Mouse (Mus musculus): ENCODE data around the gene Agrp.

Gene Agrp

DNA sequence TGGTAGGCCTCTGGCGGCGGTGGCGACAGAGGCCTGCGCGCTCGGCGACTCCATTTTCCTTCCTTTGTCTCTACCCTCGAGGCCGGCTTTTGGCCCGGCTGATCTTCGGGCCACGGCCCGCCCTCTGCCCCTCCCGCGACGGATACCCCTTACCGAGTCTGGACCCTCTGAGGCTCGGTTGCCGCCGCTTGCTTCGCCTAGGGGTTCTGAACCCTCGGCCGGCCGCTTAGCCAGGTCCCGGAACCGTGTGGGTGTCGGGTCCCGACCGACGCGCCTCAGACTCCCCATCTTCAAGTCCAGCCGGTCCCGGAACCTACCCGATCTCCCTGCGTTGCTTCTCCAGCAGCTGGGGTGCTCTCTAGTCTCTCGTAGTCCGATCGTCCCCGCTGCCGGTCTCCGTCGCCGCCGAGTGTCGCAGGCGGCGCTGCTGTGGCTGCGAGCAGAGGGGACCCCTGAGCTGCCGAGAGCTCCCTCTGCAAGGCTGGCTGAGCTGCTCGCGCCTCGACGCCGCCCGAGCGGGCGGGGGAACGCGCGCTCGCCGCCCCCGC lies at the start of gene Agrp:
Gene Agrp, minus strand, starts transcription at position 431 of the 548 bp plus-strand sequence.
- TF ChIP-seq CTCF (conservative IDR thresholded peaks at IDR 0.05; ENCODE audit: low read length) (no peak), NANOG (IDR thresholded peaks at IDR 0.05; ENCODE audit: borderline replicate concordance, low read length) (no peak), POU5F1 (IDR thresholded peaks at IDR 0.05; ENCODE audit: borderline replicate concordance, low read length) (no peak)
- Histone ChIP-seq H3K9me3 (ENCODE audit: low read length) (no peaks in the 10 kb centered on the region), H3K36me3 (ENCODE audit: insufficient read depth, low read length) (peaks cover 12% of the 10 kb centered on the region), H3K4me3 (replicated peaks; ENCODE audit: low read length) (peak within 1 kb of the TSS; percentile 96), H3K27me3 (ENCODE audit: insufficient read depth, low read length) (no peaks in the 10 kb centered on the region), H3K4me1 (replicated peaks; ENCODE audit: low read depth, low read length) (peaks cover 52% of the 10 kb centered on the region)

DNA sequence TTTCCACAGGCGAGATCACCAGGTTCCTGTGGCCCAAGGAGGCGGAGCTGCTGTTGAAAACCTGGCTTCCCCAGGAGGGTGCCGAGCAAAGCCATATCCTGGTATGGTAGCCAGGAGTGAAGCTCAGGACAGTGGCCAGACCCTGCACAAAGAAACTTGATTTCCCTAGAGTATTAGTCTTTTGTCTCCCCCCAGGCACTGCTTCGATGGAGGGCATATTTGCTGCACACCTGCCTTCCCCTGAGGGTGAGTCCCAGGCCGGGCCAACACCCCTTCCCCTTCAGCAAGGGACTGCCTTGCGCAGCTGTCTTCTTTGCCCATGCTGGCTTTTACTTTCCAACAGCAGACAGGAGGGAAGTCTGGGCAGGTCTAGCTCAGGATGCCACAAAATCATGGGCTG lies 49.4 kb upstream of the Agrp start:
- H3K27me3 ChIP-seq (ENCODE audit: insufficient read depth, low read length) = peaks cover 37% of the 10 kb centered on the region
- H3K4me1 ChIP-seq (replicated peaks; ENCODE audit: low read depth, low read length) = peaks cover 66% of the 10 kb centered on the region
- TF ChIP-seq POU5F1 (IDR thresholded peaks at IDR 0.05; ENCODE audit: borderline replicate concordance, low read length) = no peak
- no peak for TF ChIP-seq CTCF (conservative IDR thresholded peaks at IDR 0.05; ENCODE audit: low read length)
- TF ChIP-seq NANOG (IDR thresholded peaks at IDR 0.05; ENCODE audit: borderline replicate concordance, low read length) = no peak
- H3K36me3 ChIP-seq (ENCODE audit: insufficient read depth, low read length) = peaks cover 30% of the 10 kb centered on the region
- peak overlapping the region; percentile 74 for H3K4me3 ChIP-seq (replicated peaks; ENCODE audit: low read length)
- no peaks in the 10 kb centered on the region for H3K9me3 ChIP-seq (ENCODE audit: low read length)

DNA sequence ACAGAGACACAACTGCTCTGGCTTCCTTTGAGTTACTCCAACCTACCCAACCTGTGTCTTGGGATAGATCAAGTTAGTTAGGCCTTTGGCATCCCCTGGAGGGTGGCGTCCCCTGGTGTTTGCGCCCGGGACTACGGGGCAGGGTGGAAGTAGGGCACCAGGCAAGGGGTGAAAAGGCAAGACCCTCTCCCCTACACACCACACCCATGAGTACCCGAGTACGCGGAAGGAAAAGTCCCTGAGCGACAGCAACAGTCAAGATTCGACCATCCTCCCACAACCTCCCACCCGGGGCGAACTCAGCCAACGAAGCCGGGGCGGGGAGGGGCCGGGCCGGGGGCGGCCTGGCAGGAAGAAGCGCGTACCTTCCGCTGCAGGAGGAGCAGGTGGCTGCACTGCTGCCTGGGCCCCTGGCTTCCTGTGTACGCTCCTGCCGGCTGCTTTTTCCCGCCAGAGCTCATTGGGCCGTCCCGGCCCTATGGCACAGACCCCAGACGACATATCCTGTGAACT lies 48.7 kb upstream of the Agrp start, which contains the start of gene Carmil2:
Gene Carmil2, plus strand, starts transcription at position 479 of the 513 bp plus-strand sequence.
- no peak for TF ChIP-seq NANOG (IDR thresholded peaks at IDR 0.05; ENCODE audit: borderline replicate concordance, low read length)
- no peak for TF ChIP-seq POU5F1 (IDR thresholded peaks at IDR 0.05; ENCODE audit: borderline replicate concordance, low read length)
- TF ChIP-seq CTCF (conservative IDR thresholded peaks at IDR 0.05; ENCODE audit: low read length) = peak; percentile 97
- Histone ChIP-seq H3K36me3 (ENCODE audit: insufficient read depth, low read length) (peaks cover 37% of the 10 kb centered on the region), H3K4me1 (replicated peaks; ENCODE audit: low read depth, low read length) (peaks cover 61% of the 10 kb centered on the region), H3K27me3 (ENCODE audit: insufficient read depth, low read length) (peaks cover 32% of the 10 kb centered on the region), H3K4me3 (replicated peaks; ENCODE audit: low read length) (peak within 1 kb of the TSS; percentile 74), H3K9me3 (ENCODE audit: low read length) (no peaks in the 10 kb centered on the region)

DNA sequence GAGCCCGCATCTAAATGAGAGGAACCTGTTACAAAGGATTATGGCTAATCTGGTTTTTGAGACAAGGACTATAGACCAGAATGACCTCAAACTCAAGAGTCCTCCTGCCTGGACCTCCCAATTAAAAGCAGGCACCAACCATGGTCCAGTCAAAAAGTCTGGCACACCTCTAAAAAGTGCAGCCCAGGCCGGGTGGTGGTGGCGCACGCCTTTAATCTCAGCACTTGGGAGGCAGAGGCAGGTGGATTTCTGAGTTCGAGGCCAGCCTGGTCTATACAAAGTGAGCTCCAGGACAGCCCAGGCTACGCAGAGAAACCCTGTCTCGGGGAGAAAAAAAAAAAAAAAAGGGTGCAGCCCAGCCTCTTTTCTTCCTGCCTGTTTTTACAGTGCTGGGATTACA lies 48.1 kb upstream of the Agrp start:
- peaks cover 55% of the 10 kb centered on the region for H3K4me1 ChIP-seq (replicated peaks; ENCODE audit: low read depth, low read length)
- TF ChIP-seq CTCF (conservative IDR thresholded peaks at IDR 0.05; ENCODE audit: low read length) = no peak
- TF ChIP-seq NANOG (IDR thresholded peaks at IDR 0.05; ENCODE audit: borderline replicate concordance, low read length) = no peak
- no peak for TF ChIP-seq POU5F1 (IDR thresholded peaks at IDR 0.05; ENCODE audit: borderline replicate concordance, low read length)
- H3K36me3 ChIP-seq (ENCODE audit: insufficient read depth, low read length) = peaks cover 42% of the 10 kb centered on the region
- no peaks in the 10 kb centered on the region for H3K9me3 ChIP-seq (ENCODE audit: low read length)
- peak overlapping the region; percentile 74; the same call in 1 of the 2 replicates for H3K4me3 ChIP-seq (replicated peaks; ENCODE audit: low read length)
- H3K27me3 ChIP-seq (ENCODE audit: insufficient read depth, low read length) = peaks cover 27% of the 10 kb centered on the region

DNA sequence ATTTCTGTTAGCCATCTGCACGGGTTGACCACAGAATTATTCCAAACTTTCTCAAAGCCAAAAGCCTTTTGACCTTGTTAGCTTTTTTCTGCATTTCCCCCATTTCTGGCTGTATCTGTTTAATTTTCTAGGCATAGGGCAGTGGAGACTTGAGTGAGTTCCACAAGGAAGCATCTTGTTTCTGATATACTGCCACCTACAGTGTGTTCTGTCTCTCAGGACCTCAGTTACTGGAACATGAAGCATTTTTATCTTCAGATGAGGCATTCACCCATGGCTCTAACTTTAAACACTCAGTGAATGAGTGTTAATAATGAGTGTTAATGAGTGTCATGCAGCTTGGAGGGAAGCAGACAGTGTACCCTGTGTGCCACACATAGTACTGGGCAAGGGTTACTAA lies 40.7 kb upstream of the Agrp start:
- H3K4me3 ChIP-seq (replicated peaks; ENCODE audit: low read length) = no peak overlapping the region
- H3K9me3 ChIP-seq (ENCODE audit: low read length) = no peaks in the 10 kb centered on the region
- no peaks in the 10 kb centered on the region for H3K27me3 ChIP-seq (ENCODE audit: insufficient read depth, low read length)
- H3K36me3 ChIP-seq (ENCODE audit: insufficient read depth, low read length) = peaks cover 96% of the 10 kb centered on the region
- TF ChIP-seq CTCF (conservative IDR thresholded peaks at IDR 0.05; ENCODE audit: low read length) (0 out of 2 replicates have a peak, but pooled peaks have one; percentile 3), POU5F1 (IDR thresholded peaks at IDR 0.05; ENCODE audit: borderline replicate concordance, low read length) (no peak)
- H3K4me1 ChIP-seq (replicated peaks; ENCODE audit: low read depth, low read length) = peaks cover 13% of the 10 kb centered on the region

DNA sequence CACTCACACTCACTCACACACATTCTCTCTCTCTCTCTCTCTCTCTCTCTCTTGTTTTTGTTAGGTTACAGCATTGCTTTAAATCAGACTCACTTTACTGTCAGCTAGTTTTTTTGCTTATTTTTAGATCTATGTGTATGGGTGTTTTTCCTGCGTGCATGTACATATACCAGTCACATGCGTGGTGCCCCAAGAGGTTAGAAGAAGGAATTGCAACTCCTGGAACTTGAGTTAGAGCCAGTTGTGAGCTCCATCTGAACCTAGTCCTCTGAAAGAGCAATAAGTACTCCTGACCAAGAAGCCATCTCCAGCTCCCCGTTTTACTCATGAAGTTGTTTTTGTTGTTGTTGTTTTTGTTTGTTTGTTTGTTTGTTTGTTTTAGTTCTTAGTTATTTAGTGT lies 24.0 kb upstream of the Agrp start:
- TF ChIP-seq POU5F1 (IDR thresholded peaks at IDR 0.05; ENCODE audit: borderline replicate concordance, low read length) (no peak), NANOG (IDR thresholded peaks at IDR 0.05; ENCODE audit: borderline replicate concordance, low read length) (no peak), CTCF (conservative IDR thresholded peaks at IDR 0.05; ENCODE audit: low read length) (peak; percentile 72)
- peaks cover 64% of the 10 kb centered on the region for H3K36me3 ChIP-seq (ENCODE audit: insufficient read depth, low read length)

DNA sequence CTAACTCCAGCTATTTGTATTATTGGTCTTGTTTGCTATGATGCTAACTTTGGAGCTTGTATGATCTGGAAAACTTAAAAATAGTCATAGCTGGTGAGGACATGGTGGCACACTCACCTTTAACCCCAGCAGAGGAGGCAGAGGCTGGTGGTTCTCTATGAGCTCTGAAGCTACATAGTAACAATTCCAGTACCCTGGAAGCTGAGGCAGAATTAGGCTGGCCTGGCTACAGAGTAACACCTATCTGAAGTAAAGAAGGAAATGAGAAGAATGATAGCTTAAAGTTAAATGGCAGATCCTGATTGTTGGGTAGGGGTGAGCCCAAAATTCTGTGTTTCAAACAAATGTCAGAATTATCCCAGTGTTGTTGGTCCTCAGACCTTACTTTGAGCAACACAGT lies 20.4 kb upstream of the Agrp start:
- H3K4me1 ChIP-seq (replicated peaks; ENCODE audit: low read depth, low read length) = peaks cover 2% of the 10 kb centered on the region; the same call in 1 of the 2 replicates
- TF ChIP-seq NANOG (IDR thresholded peaks at IDR 0.05; ENCODE audit: borderline replicate concordance, low read length) (no peak), POU5F1 (IDR thresholded peaks at IDR 0.05; ENCODE audit: borderline replicate concordance, low read length) (no peak), CTCF (conservative IDR thresholded peaks at IDR 0.05; ENCODE audit: low read length) (no peak)
- no peaks in the 10 kb centered on the region for H3K27me3 ChIP-seq (ENCODE audit: insufficient read depth, low read length)

More for the DNA sequence above, 24.0 kb upstream of the Agrp start:
- H3K4me3 ChIP-seq (replicated peaks; ENCODE audit: low read length) = no peak overlapping the region
- peaks cover 2% of the 10 kb centered on the region; the same call in 1 of the 2 replicates for H3K4me1 ChIP-seq (replicated peaks; ENCODE audit: low read depth, low read length)
- H3K27me3 ChIP-seq (ENCODE audit: insufficient read depth, low read length) = no peaks in the 10 kb centered on the region
- H3K9me3 ChIP-seq (ENCODE audit: low read length) = no peaks in the 10 kb centered on the region

DNA sequence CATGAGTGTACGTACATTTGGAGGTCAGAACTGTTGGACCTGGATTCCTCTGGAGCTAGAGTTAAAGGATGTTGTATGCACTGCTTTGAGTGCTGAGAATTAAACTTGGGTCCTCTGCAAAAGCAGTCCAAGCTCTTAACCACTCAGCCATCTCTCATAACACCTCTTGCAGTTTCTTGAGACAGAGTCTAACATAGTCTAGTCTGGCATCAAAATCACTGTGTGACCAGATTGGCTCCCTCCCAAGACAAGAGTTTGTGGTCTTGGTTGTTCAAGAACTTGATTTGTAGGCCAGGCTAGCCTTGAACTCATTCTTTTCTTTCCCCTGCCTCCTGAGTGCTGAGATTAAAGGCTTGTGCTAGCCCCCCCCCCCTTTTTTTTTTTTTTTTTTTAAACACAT lies 11.7 kb upstream of the Agrp start:
- no peak overlapping the region for H3K4me3 ChIP-seq (replicated peaks; ENCODE audit: low read length)

More for the DNA sequence above, 20.4 kb upstream of the Agrp start:
- Histone ChIP-seq H3K36me3 (ENCODE audit: insufficient read depth, low read length) (peaks cover 55% of the 10 kb centered on the region), H3K9me3 (ENCODE audit: low read length) (no peaks in the 10 kb centered on the region), H3K4me3 (replicated peaks; ENCODE audit: low read length) (no peak overlapping the region)

More for the DNA sequence above, 11.7 kb upstream of the Agrp start:
- Histone ChIP-seq H3K4me1 (replicated peaks; ENCODE audit: low read depth, low read length) (peaks cover 33% of the 10 kb centered on the region), H3K36me3 (ENCODE audit: insufficient read depth, low read length) (peaks cover 72% of the 10 kb centered on the region), H3K27me3 (ENCODE audit: insufficient read depth, low read length) (no peaks in the 10 kb centered on the region), H3K9me3 (ENCODE audit: low read length) (no peaks in the 10 kb centered on the region)
- TF ChIP-seq NANOG (IDR thresholded peaks at IDR 0.05; ENCODE audit: borderline replicate concordance, low read length) = no peak
- TF ChIP-seq POU5F1 (IDR thresholded peaks at IDR 0.05; ENCODE audit: borderline replicate concordance, low read length) = no peak
- TF ChIP-seq CTCF (conservative IDR thresholded peaks at IDR 0.05; ENCODE audit: low read length) = no peak

All from E14TG2a.4 (cell line).